Mouse (Mus musculus) kidney, embryonic 15.5 days (tissue): Measurements from ENCODE around the gene Gm14851. TPM values are rescaled to one million over a fixed set of nuclear protein-coding genes. Genes with fewer than 3 reads are reported as not detected.
"Not testable (repeated sequence)": the region's sequence is repeated elsewhere in the genome, so short reads cannot be mapped to it uniquely, and the experiment has no call there.

ENCODE experiments used
- ATAC-seq: fragments of 200-750 bp; cut with Nextera tagmentation; replicated peaks from 2 replicates; pipeline ENCODE4 v1.8.0; 2017; ENCODE audit warnings: moderate TSS enrichment; ENCODE audit not compliant: low FRiP score
- H3K27ac ChIP-seq: fragments of 300-500 bp; sonication (generic); 2 replicates; pipeline ENCODE4 v1.5.1; 2015; ENCODE audit warnings: mild to moderate bottlenecking, inconsistent platforms
- H3K27me3 ChIP-seq: fragments of 300-500 bp; sonication (generic); 2 replicates; pipeline ENCODE4 v1.6.1; 2015; ENCODE audit warnings: inconsistent platforms
- H3K36me3 ChIP-seq: fragments of 300-500 bp; sonication (generic); 2 replicates; pipeline ENCODE4 v1.6.1; 2015; ENCODE audit warnings: inconsistent platforms
- H3K4me1 ChIP-seq: fragments of 300-500 bp; sonication (generic); 2 replicates; pipeline ENCODE4 v1.6.1; 2015; ENCODE audit warnings: inconsistent platforms
- H3K4me2 ChIP-seq: fragments of 300-500 bp; sonication (generic); 2 replicates; pipeline ENCODE4 v1.6.1; 2015; ENCODE audit warnings: moderate library complexity, mild to moderate bottlenecking, inconsistent platforms
- H3K4me3 ChIP-seq: fragments of 300-500 bp; sonication (generic); replicated peaks from 2 replicates; pipeline ENCODE4 v1.5.1; 2015; ENCODE audit warnings: mild to moderate bottlenecking, inconsistent platforms
- H3K9ac ChIP-seq: fragments of 300-500 bp; sonication (generic); 2 replicates; pipeline ENCODE4 v1.6.1; 2015; ENCODE audit warnings: mild to moderate bottlenecking, inconsistent platforms
- H3K9me3 ChIP-seq: fragments of 300-500 bp; sonication (generic); replicated peaks from 2 replicates; pipeline ENCODE4 v1.6.1; 2016; ENCODE audit warnings: inconsistent platforms
- WGBS: fragments of 180-500 bp; shearing (Covaris S2); methylation state at CpG from one replicate; pipeline ENCODE4 v1.1.7; 2015; ENCODE audit warnings: mixed read lengths; 5-methylcytosine and 5-hydroxymethylcytosine counted together
- polyA plus RNA-seq: library from polyadenylated mRNA; unstranded; fragments of >200 nt; fragmentation: Nextera tagmentation; extraction: Ambion mirVana; gene quantifications from 2 replicates; pipeline ENCODE4 v1.2.1, GENCODE M21; 2015

The Gm14851 gene
- polyA plus RNA-seq = not detected in 2 replicates

GRCm38 (mm10) chr8:21095950-21096349 lies at the start of gene Gm14851:
TSS of gene Gm14851 (minus strand) at chr8:21096050.
- H3K27me3 ChIP-seq, H3K9ac ChIP-seq, ATAC-seq, H3K9me3 ChIP-seq, H3K4me1 ChIP-seq, H3K27ac ChIP-seq, H3K4me3 ChIP-seq, H3K4me2 ChIP-seq, H3K36me3 ChIP-seq: not testable (repeated sequence)
- WGBS = 50% methylated on average over 1 of the region's 2 CpGs

DNA sequence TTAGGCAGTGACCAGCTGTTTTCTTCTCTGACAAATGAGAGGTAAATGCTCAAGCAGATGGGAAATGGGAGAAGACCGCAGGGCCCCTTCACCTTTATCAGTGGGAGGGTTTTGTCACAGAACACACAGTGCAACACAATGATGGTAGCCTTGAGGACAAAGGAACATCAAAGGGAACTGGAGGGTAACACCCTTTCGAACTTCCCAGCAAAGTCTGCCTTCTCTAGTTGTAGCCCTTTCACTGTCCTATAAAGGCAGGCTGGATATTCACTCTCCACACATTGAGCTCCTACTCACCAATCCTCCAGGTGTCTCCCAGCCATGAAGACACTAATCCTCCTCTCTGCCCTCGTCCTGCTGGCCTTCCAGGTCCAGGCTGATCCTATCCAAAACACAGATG lies 38.5 kb upstream of the Gm14851 start, which contains the start of gene Defa30:
Gene Defa30, plus strand, starts transcription at position 301 of the 400 bp plus-strand sequence.
- H3K36me3 ChIP-seq, H3K9ac ChIP-seq, H3K4me1 ChIP-seq, H3K27ac ChIP-seq, ATAC-seq, H3K4me3 ChIP-seq, H3K9me3 ChIP-seq, H3K27me3 ChIP-seq, H3K4me2 ChIP-seq: not testable (repeated sequence)
- WGBS = 53% methylated on average over 3 of the region's 3 CpGs

- WGBS = 38% methylated on average over 4 of the region's 4 CpGs
Measured at GRCm38 (mm10) chr8:21093106-21093505, 2.7 kb downstream of the Gm14851 start.

GRCm38 (mm10) chr8:21084142-21084541 lies 11.7 kb downstream of the Gm14851 start, which contains the start of gene Defa25:
TSS of gene Defa25 (plus strand) at chr8:21084442.
- H3K4me1 ChIP-seq, H3K9ac ChIP-seq, H3K4me3 ChIP-seq, H3K27me3 ChIP-seq, H3K9me3 ChIP-seq, H3K36me3 ChIP-seq, H3K4me2 ChIP-seq, H3K27ac ChIP-seq, ATAC-seq: not testable (repeated sequence)

More at GRCm38 (mm10) chr8:21093106-21093505, 2.7 kb downstream of the Gm14851 start:
- no peak for ATAC-seq
- Histone ChIP-seq H3K36me3 (no peaks in the 10 kb centered on the region), H3K9me3 (no peaks in the 10 kb centered on the region), H3K4me2 (no peak overlapping the region), H3K4me3 (no peak overlapping the region), H3K27me3 (no peaks in the 10 kb centered on the region), H3K9ac (no peak overlapping the region), H3K4me1 (no peaks in the 10 kb centered on the region), H3K27ac (no peak overlapping the region)

- not testable (repeated sequence) for H3K4me3 ChIP-seq, H3K9ac ChIP-seq, H3K4me2 ChIP-seq, ATAC-seq, H3K4me1 ChIP-seq, H3K9me3 ChIP-seq, H3K27me3 ChIP-seq, H3K27ac ChIP-seq, H3K36me3 ChIP-seq
- 76% methylated on average over 1 of the region's 1 CpGs for WGBS
Measured at GRCm38 (mm10) chr8:21064738-21065137, 31.1 kb downstream of the Gm14851 start, which contains the start of gene Defa35. TSS of gene Defa35 (plus strand) at chr8:21065038.

GRCm38 (mm10) chr8:21054747-21055146 lies 41.1 kb downstream of the Gm14851 start, which contains the start of gene Defa23:
TSS of gene Defa23 (plus strand) at chr8:21055047.
- not testable (repeated sequence) for H3K9me3 ChIP-seq, H3K36me3 ChIP-seq, H3K9ac ChIP-seq, H3K27ac ChIP-seq, ATAC-seq, H3K4me2 ChIP-seq, H3K27me3 ChIP-seq, H3K4me1 ChIP-seq, H3K4me3 ChIP-seq
- no CpG with 5 or more reads among the region's 1 CpGs for WGBS

Other genes starting within 250 kb of the Gm14851 start
- gene Defb33, start 203.4 kb downstream of the Gm14851 start, polyA plus RNA-seq = not detected in 2 replicates
- gene Gm15056, start 193.4 kb downstream of the Gm14851 start, polyA plus RNA-seq = not detected in 2 replicates
- not detected in 2 replicates for gene Gm6040, start 174.0 kb downstream of the Gm14851 start, polyA plus RNA-seq
- gene AY761185, start 151.3 kb downstream of the Gm14851 start, polyA plus RNA-seq = not detected in 2 replicates
- not detected in 2 replicates for gene Defa21, start 70.5 kb downstream of the Gm14851 start, polyA plus RNA-seq
- gene Defa23, start 41.0 kb downstream of the Gm14851 start, polyA plus RNA-seq = not detected in 2 replicates
- not detected in 2 replicates for gene Defa35, start 31.0 kb downstream of the Gm14851 start, polyA plus RNA-seq
- not detected in 2 replicates for gene Defa25, start 11.6 kb downstream of the Gm14851 start, polyA plus RNA-seq
- not detected in 2 replicates for gene Defa30, start 38.6 kb upstream of the Gm14851 start, polyA plus RNA-seq
- not detected in 2 replicates for gene Defa22, start 66.2 kb upstream of the Gm14851 start, polyA plus RNA-seq
- not detected in 2 replicates for gene Defa31, start 95.6 kb upstream of the Gm14851 start, polyA plus RNA-seq
- not detected in 2 replicates for gene Gm15293, start 105.5 kb upstream of the Gm14851 start, polyA plus RNA-seq
- gene Gm15292, start 153.7 kb upstream of the Gm14851 start, polyA plus RNA-seq = not detected in 2 replicates
- not detected in 2 replicates for gene Defa27, start 219.5 kb upstream of the Gm14851 start, polyA plus RNA-seq
- gene Defa29, start 231.0 kb upstream of the Gm14851 start, polyA plus RNA-seq = not detected in 2 replicates